Mouse (Mus musculus) lung, embryonic 15.5 days (tissue): ENCODE measurements at regions not wholly inside any gene's neighbourhood (a gene's known extent, or its start where the extent isn't known, plus 50 kb on each side); places are given as distances from the start of the nearest gene placed in this dataset.
"Not testable (repeated sequence)": the region's sequence is repeated elsewhere in the genome, so short reads cannot be mapped to it uniquely, and the experiment has no call there.

Experiments used
- ATAC-seq: fragments of 200-750 bp; cut with Nextera tagmentation; 2 replicates; pipeline ENCODE4 v1.8.0; 2017; ENCODE audit warnings: moderate number of reproducible peaks, borderline replicate concordance; ENCODE audit not compliant: low FRiP score, low TSS enrichment; ENCODE audit errors: extremely low read depth
- H3K27ac ChIP-seq: fragments of 300-500 bp; sonication (generic); 2 replicates; pipeline ENCODE4 v1.5.1; 2015; ENCODE audit warnings: moderate library complexity, mild to moderate bottlenecking, inconsistent platforms
- H3K27me3 ChIP-seq: fragments of 300-500 bp; sonication (generic); 2 replicates; pipeline ENCODE4 v1.6.1; 2015; ENCODE audit warnings: inconsistent platforms
- H3K36me3 ChIP-seq: fragments of 300-500 bp; sonication (generic); 2 replicates; pipeline ENCODE4 v1.6.1; 2015; ENCODE audit warnings: inconsistent platforms
- H3K4me1 ChIP-seq: fragments of 300-500 bp; sonication (generic); 2 replicates; pipeline ENCODE4 v1.6.1; 2015; ENCODE audit warnings: inconsistent platforms
- H3K4me2 ChIP-seq: fragments of 300-500 bp; sonication (generic); 2 replicates; pipeline ENCODE4 v1.6.1; 2015; ENCODE audit warnings: inconsistent platforms, mild to moderate bottlenecking, moderate library complexity
- H3K4me3 ChIP-seq: fragments of 300-500 bp; sonication (generic); 2 replicates; pipeline ENCODE4 v1.5.1; 2015; ENCODE audit warnings: mild to moderate bottlenecking, inconsistent platforms
- H3K9ac ChIP-seq: fragments of 300-500 bp; sonication (generic); 2 replicates; pipeline ENCODE4 v1.6.1; 2015; ENCODE audit warnings: inconsistent platforms
- H3K9me3 ChIP-seq: fragments of 300-500 bp; sonication (generic); 2 replicates; pipeline ENCODE4 v1.6.1; 2016; ENCODE audit warnings: inconsistent platforms
- WGBS: fragments of 180-500 bp; shearing (Covaris S2); methylation state at CpG from one replicate; pipeline ENCODE4 v1.1.7; 2015; 5-methylcytosine and 5-hydroxymethylcytosine counted together

DNA sequence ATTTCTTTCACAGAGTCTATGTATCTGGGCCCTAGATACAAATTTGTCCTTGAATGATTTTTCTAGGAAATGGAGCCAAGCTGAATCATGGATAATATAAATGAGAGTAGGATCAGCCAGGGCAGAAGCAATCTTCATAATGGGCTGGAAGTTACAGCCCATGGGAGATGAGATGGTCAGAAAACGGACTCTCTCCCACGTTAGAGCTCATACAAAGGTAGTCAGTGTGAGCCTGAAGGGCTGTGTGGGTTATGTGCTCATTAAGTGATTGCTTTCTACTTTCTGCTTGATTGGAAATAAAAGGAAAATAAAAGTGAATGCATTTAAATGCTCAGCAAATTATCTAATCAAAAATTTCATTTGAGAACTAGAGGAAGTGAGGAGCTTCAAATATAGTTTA is 2017.1 kb upstream of the Pcdh20 start:
- ATAC-seq: no peak
- H3K4me1 ChIP-seq: no peaks in the 10 kb centered on the region
- no peak overlapping the region for H3K9ac ChIP-seq
- H3K4me3 ChIP-seq: no peak overlapping the region
- no peaks in the 10 kb centered on the region for H3K36me3 ChIP-seq
- WGBS: 77% methylated on average over 2 of the region's 2 CpGs
- H3K27me3 ChIP-seq: no peaks in the 10 kb centered on the region
- no peak overlapping the region for H3K4me2 ChIP-seq
- no peak overlapping the region for H3K27ac ChIP-seq
- H3K9me3 ChIP-seq: no peaks in the 10 kb centered on the region

DNA sequence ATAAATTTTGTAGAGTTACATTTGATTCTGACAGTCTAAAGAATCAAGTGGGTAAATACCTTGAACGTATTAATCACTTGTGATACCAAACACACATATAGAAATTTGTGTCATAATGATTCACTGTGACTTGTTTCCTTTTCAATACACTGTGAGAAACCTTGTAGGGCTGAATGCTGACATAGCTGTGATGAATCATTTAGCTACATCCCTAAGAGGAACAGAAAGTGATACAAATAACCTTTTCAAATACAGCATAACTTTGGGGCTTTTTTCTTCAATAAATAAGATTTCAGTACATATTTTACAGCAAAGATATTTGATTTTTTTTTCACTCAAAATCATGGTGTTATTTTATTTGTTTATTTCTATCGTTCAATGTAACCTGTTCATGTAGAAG is 1976.8 kb upstream of the Pcdh20 start:
- Histone ChIP-seq H3K36me3 (no peaks in the 10 kb centered on the region), H3K9ac (no peak overlapping the region), H3K9me3 (no peaks in the 10 kb centered on the region), H3K4me2 (no peak overlapping the region), H3K27ac (no peak overlapping the region), H3K4me3 (no peak overlapping the region), H3K27me3 (no peaks in the 10 kb centered on the region), H3K4me1 (no peaks in the 10 kb centered on the region)
- WGBS: 72% methylated on average over 2 of the region's 2 CpGs
- ATAC-seq: no peak

DNA sequence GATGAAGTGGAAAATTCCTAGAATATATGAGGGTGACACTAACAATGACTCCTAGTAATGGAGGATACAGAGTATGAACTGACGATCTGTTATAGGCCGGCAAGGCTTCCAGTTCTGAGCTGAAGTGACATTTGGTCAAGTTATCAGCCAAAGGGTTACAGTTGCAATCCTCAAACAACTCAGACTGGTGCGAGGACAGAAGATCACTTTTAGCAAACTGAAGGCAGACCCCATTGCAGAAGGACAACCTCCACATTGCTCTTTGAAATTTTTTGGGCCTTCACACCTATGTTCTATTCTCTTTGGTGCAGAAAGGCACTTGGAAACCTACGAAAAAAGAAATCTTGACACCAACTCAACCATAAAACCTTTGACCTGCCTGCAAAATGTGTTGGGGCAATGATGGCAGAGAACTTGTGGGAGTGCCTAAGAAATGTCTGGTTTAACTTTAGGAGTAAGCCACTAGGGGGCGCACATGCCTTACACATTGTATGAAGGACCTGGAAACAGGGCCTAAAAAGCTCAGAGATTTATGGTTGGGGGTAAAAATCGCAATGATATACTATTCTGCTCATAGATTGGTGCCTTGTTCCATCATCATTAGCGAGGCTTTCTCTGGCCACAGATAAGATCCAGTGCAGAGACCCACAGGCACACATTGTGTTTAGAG is 1961.8 kb upstream of the Pcdh20 start:
- Histone ChIP-seq H3K27me3 (no peaks in the 10 kb centered on the region), H3K4me1 (no peaks in the 10 kb centered on the region), H3K36me3 (no peaks in the 10 kb centered on the region), H3K27ac (no peak overlapping the region), H3K9ac (no peak overlapping the region), H3K9me3 (no peaks in the 10 kb centered on the region), H3K4me2 (no peak overlapping the region), H3K4me3 (no peak overlapping the region)
- no peak for ATAC-seq
- 36% methylated on average over 7 of the region's 7 CpGs for WGBS

DNA sequence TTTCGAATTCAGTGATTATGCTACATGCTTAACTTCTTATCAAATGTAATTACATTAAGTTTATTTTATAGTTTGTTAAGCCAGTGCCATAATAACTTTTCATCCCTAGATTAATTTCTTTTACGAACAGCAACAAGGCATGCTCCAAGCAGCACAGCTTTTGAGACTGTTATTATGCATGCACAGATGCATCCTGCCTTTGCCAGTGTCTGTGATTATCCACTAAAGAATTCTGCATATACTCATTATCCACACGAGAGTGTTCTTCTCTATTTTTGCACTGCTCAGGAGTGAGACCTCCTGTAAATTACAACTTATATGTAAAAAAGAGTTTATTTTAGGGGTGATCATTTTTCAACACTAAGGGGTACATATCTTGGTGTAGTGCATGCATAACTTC is 1941.5 kb upstream of the Pcdh20 start:
- no peak overlapping the region for H3K4me2 ChIP-seq
- H3K27me3 ChIP-seq: no peaks in the 10 kb centered on the region
- H3K9ac ChIP-seq: no peak overlapping the region
- H3K36me3 ChIP-seq: no peaks in the 10 kb centered on the region
- H3K9me3 ChIP-seq: no peaks in the 10 kb centered on the region
- no peak for ATAC-seq
- WGBS: 62% methylated on average over 3 of the region's 3 CpGs
- H3K4me3 ChIP-seq: no peak overlapping the region
- H3K4me1 ChIP-seq: no peaks in the 10 kb centered on the region
- H3K27ac ChIP-seq: no peak overlapping the region

DNA sequence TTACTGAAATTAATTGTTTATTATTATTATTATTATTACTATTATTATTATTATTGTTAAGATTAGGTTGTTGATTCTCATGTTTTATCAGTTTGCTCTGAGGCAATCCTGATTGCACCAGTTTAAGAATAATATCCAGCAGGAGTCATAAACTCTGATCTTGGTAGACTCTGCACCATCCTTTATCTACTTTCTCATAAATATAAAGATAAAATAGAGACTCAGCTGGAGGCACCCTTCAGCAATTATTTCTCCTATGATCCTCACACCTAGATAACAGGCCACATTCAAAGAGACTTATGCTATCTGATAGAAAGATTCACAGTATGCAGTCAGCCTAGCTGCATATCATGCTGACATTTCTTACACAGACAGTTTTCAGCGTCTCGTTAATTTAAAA is 1935.2 kb upstream of the Pcdh20 start:
- H3K9ac ChIP-seq: no peak overlapping the region
- no peak for ATAC-seq
- H3K9me3 ChIP-seq: no peaks in the 10 kb centered on the region
- no peak overlapping the region for H3K4me3 ChIP-seq
- WGBS: 75% methylated on average over 2 of the region's 2 CpGs
- H3K4me2 ChIP-seq: no peak overlapping the region
- H3K4me1 ChIP-seq: no peaks in the 10 kb centered on the region
- H3K36me3 ChIP-seq: no peaks in the 10 kb centered on the region
- no peak overlapping the region for H3K27ac ChIP-seq
- no peaks in the 10 kb centered on the region for H3K27me3 ChIP-seq

DNA sequence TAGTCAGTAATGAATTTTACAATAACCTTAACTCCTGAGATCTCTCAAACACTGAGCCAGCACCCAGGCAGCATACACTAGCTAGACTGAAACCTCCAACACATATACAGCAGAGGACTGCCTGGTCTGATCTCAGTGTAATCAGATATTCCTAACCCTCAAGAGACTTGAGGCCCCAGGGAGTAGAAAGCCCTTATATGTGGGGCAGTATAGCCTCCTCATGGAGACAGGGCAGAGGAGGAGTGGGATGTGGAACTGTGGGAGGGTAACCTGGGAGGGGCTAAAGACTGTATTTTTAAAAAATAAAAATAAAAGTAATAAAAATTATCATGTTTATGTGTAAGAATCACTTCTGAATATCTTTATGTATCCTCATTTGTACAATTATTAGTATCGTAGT is 1934.3 kb upstream of the Pcdh20 start:
- Histone ChIP-seq H3K4me1 (no peaks in the 10 kb centered on the region), H3K9me3 (no peaks in the 10 kb centered on the region), H3K36me3 (no peaks in the 10 kb centered on the region), H3K4me3 (no peak overlapping the region), H3K27me3 (no peaks in the 10 kb centered on the region), H3K27ac (no peak overlapping the region), H3K9ac (no peak overlapping the region), H3K4me2 (no peak overlapping the region)
- ATAC-seq: no peak
- WGBS: 93% methylated on average over 1 of the region's 1 CpGs

DNA sequence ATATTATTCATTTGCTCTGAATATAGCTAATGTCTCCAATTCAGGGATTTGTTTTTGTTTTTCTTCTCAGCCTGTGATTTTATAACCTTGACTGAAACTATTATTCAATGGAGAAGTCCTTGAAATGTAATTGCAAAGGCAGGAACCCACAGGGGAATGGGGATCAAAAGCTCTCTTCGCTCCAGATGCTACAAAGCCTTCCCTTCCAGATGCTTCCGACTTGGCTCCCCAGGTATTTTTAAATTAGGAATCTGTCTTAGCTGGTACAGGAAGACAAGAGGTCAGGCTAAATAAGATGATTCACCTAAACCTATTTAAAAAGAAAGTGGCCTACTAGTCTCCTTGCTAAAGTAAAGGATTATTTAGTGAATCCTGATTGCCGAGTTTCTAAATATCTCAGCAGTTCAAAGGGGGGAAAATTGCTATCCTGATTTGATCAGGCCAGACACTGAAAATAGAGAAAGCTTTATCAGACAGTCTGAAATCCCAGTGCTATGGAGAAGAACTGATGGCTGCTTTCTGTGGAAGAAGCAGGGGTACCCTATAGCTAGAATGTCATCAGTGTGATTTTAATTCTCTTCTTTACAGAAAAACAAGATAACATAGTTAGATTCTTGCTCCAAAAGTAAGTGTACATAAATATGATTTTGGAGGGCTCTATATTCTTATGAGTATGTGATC is 1896.2 kb upstream of the Pcdh20 start:
- Histone ChIP-seq H3K9ac (no peak overlapping the region), H3K27me3 (no peaks in the 10 kb centered on the region), H3K27ac (no peak overlapping the region), H3K36me3 (no peaks in the 10 kb centered on the region), H3K4me1 (no peaks in the 10 kb centered on the region), H3K4me2 (no peak overlapping the region), H3K9me3 (no peaks in the 10 kb centered on the region), H3K4me3 (no peak overlapping the region)
- WGBS: 70% methylated on average over 3 of the region's 3 CpGs
- no peak for ATAC-seq

DNA sequence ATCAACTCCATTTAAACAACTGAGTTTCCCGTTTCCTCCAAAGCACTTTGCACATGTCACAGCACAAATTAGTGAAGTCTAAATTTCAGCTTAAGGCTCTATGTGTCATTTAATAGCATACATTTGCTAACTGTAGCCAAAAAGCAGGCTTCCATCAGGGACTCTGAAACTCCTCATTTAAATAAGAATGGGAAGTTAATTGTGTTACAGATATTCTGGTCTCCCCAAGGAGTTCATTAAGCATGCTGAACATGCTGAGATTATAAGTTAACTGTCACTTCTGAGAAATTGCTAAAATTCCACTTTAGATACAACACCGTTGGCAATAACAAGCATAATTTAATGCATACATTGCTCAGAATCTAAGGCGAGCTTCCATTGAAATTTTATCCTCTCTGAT is 1863.3 kb upstream of the Pcdh20 start:
- H3K27me3 ChIP-seq: no peaks in the 10 kb centered on the region
- 58% methylated on average over 3 of the region's 3 CpGs for WGBS
- no peaks in the 10 kb centered on the region for H3K9me3 ChIP-seq
- ATAC-seq: no peak
- no peak overlapping the region for H3K9ac ChIP-seq
- no peaks in the 10 kb centered on the region for H3K36me3 ChIP-seq
- H3K27ac ChIP-seq: no peak overlapping the region
- H3K4me3 ChIP-seq: no peak overlapping the region
- H3K4me1 ChIP-seq: no peaks in the 10 kb centered on the region
- no peak overlapping the region for H3K4me2 ChIP-seq

DNA sequence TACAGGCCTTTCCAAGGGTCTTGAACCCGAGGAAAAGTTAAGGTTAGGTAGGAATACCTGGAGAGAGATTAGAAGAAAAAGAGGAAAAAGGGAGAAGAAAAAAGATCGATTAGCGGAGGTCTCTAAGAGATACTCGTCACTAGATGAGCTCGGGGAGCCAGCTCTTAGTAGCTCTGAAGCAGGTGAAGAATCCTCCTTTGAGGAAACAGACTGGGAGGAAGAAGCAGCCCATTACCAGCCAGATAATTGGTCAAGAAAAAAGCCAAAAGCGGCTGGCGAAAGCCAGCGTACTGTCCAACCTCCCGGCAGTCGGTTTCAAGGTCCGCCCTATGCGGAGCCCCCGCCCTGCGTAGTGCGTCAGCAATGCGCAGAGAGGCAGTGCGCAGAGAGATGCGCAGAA is 1824.3 kb upstream of the Pcdh20 start:
- not testable (repeated sequence) for H3K27ac ChIP-seq, H3K27me3 ChIP-seq, H3K9ac ChIP-seq, H3K36me3 ChIP-seq, ATAC-seq, H3K4me3 ChIP-seq, H3K4me1 ChIP-seq, H3K4me2 ChIP-seq, H3K9me3 ChIP-seq
- WGBS: 96% methylated on average over 16 of the region's 18 CpGs

DNA sequence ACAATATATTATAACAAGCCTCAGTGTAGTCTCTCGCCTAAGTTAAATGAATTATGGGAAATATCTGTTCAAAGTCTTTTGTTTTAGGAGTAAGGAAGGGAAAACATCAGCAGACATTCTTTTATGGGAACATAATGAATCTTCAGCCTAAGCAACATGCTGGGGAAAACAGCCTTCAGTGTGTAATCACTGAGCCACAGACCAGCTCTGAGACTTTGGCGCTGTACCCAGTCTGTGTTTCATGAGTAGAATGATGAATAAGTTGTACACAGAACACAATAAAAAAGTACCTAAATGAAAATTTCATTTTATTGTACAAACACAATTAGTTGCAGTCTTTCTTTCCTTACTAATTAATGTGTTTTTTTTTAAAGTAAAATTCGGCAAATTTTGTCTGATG is 1774.8 kb upstream of the Pcdh20 start:
- no peaks in the 10 kb centered on the region for H3K9me3 ChIP-seq
- no peaks in the 10 kb centered on the region for H3K27me3 ChIP-seq
- H3K4me1 ChIP-seq: no peaks in the 10 kb centered on the region
- H3K9ac ChIP-seq: no peak overlapping the region
- no peaks in the 10 kb centered on the region for H3K36me3 ChIP-seq
- H3K4me2 ChIP-seq: no peak overlapping the region
- no peak overlapping the region for H3K4me3 ChIP-seq
- ATAC-seq: no peak
- H3K27ac ChIP-seq: no peak overlapping the region
- WGBS: 89% methylated on average over 3 of the region's 3 CpGs

DNA sequence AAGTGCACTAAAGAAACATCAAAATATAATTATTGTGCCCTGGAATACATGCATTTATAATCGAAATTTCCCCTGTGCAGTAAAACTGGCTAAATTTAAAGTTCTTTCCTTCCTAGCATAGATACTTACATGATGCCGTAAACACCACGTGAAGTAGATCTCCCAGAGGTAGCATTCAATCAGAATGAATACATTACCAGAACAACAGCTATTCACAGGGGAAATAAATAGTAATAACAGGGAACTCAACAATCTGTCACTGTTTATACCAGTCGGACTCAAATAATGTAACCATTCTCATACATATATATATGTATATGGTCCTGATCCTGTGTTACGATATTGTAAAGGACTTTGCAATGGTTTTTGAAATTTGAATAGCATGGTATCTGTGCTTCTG is 1761.5 kb upstream of the Pcdh20 start:
- WGBS: 83% methylated on average over 5 of the region's 5 CpGs
- no peak for ATAC-seq

DNA sequence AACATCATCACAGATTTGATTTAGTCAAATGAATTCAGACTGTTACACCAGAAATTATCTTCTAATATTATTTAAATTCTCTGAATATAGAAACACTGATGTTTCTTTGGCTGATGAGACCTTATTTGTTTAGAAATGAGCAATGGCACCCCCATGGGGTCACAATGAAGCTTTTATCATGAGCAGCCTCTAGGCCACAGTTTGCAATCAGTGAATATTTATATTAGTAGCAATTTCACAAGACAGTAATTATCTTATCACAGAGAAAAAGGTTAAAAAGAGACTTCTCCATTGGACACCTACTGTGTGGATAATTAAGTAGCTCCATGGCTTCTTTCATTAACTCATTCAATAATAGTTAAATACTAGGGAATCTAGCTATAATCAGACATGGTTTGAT is 1729.1 kb upstream of the Pcdh20 start:
- H3K9ac ChIP-seq: no peak overlapping the region
- H3K4me3 ChIP-seq: no peak overlapping the region
- no peaks in the 10 kb centered on the region for H3K4me1 ChIP-seq
- no peaks in the 10 kb centered on the region for H3K36me3 ChIP-seq
- H3K4me2 ChIP-seq: no peak overlapping the region
- H3K27ac ChIP-seq: no peak overlapping the region
- no peaks in the 10 kb centered on the region for H3K9me3 ChIP-seq
- ATAC-seq: no peak
- H3K27me3 ChIP-seq: no peaks in the 10 kb centered on the region

More for the DNA sequence above, 1761.5 kb upstream of the Pcdh20 start:
- Histone ChIP-seq H3K27ac (no peak overlapping the region), H3K4me1 (no peaks in the 10 kb centered on the region), H3K27me3 (no peaks in the 10 kb centered on the region), H3K4me2 (no peak overlapping the region), H3K9ac (no peak overlapping the region), H3K4me3 (no peak overlapping the region), H3K9me3 (no peaks in the 10 kb centered on the region), H3K36me3 (no peaks in the 10 kb centered on the region)

DNA sequence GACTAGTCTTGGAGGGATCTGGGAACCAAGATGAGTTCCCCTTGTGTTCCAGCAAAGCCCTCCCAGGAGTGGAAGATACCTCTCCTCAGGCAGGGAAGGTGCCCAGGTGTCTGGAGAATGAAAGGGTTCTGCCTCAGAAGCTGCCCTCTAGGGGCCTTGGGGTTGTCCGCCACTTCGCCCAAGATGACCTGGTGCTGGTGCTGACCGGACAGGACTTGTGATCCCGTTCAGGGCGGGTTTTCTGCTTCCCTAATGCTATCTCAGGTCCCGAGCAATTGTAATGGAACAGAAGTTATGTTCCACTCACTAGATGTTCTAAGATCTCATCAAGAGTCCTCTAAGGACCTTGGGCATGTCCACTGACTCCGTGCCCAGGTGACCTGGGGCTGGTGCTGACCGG is 1726.6 kb upstream of the Pcdh20 start:
- ATAC-seq: no peak
- 90% methylated on average over 8 of the region's 8 CpGs for WGBS
- no peak overlapping the region for H3K9ac ChIP-seq
- no peaks in the 10 kb centered on the region for H3K9me3 ChIP-seq
- no peak overlapping the region for H3K27ac ChIP-seq
- no peaks in the 10 kb centered on the region for H3K36me3 ChIP-seq
- no peaks in the 10 kb centered on the region for H3K27me3 ChIP-seq
- no peak overlapping the region for H3K4me3 ChIP-seq
- H3K4me2 ChIP-seq: no peak overlapping the region
- no peaks in the 10 kb centered on the region for H3K4me1 ChIP-seq
